Mouse (Mus musculus) forebrain, embryonic 11.5 days (tissue): ENCODE results near the gene Eif2ak1. TPM values are rescaled to one million over a fixed set of nuclear protein-coding genes. Genes with fewer than 3 reads are reported as not detected.

ENCODE experiments used
- ATAC-seq: fragments of 200-750 bp; cut with Nextera tagmentation; replicated peaks from 2 replicates; pipeline ENCODE4 v1.8.0; 2017; ENCODE audit warnings: moderate TSS enrichment; ENCODE audit not compliant: low FRiP score
- DNase-seq: peaks from one replicate; pipeline ENCODE4 v3.0.0-alpha.2; 2017; ENCODE audit warnings: low spot score
- H3K27ac ChIP-seq: fragments of 300-500 bp; sonication (generic); 2 replicates; pipeline ENCODE4 v1.5.1; 2014; ENCODE audit warnings: low read depth, low read length
- H3K27me3 ChIP-seq: fragments of 300-500 bp; sonication (generic); 2 replicates; pipeline ENCODE4 v1.6.1; 2014; ENCODE audit warnings: mild to moderate bottlenecking, low read length, mixed read lengths; ENCODE audit not compliant: control insufficient read depth, insufficient read depth
- H3K36me3 ChIP-seq: fragments of 300-500 bp; sonication (generic); 2 replicates; pipeline ENCODE4 v1.6.1; 2014; ENCODE audit warnings: mild to moderate bottlenecking, low read length, moderate library complexity, mixed read lengths; ENCODE audit not compliant: control insufficient read depth, insufficient read depth
- H3K4me1 ChIP-seq: fragments of 300-500 bp; sonication (generic); replicated peaks from 2 replicates; pipeline ENCODE4 v1.6.1; 2014; ENCODE audit warnings: low read length, mixed read lengths; ENCODE audit not compliant: control insufficient read depth, insufficient read depth
- H3K4me2 ChIP-seq: fragments of 300-500 bp; sonication (generic); 2 replicates; pipeline ENCODE4 v1.6.1; 2014; ENCODE audit warnings: low read depth, mild to moderate bottlenecking, low read length, moderate library complexity, mixed read lengths; ENCODE audit not compliant: severe bottlenecking
- H3K4me3 ChIP-seq: fragments of 300-500 bp; sonication (generic); 2 replicates; pipeline ENCODE4 v1.5.1; 2014; ENCODE audit warnings: low read depth, low read length
- H3K9ac ChIP-seq: fragments of 300-500 bp; sonication (generic); 2 replicates; pipeline ENCODE4 v1.6.1; 2014; ENCODE audit warnings: low read length
- H3K9me3 ChIP-seq: fragments of 300-500 bp; sonication (generic); 2 replicates; pipeline ENCODE4 v1.6.1; 2016; ENCODE audit warnings: low read length, mixed read lengths; ENCODE audit not compliant: control insufficient read depth
- WGBS: fragments of 180-500 bp; shearing (Covaris S2); extraction: QIAGEN DNeasy Blood & Tissue Kit; methylation state at CpG from one replicate; pipeline ENCODE4 v1.1.7; 2014; 5-methylcytosine and 5-hydroxymethylcytosine counted together
- polyA plus RNA-seq: library from polyadenylated mRNA; unstranded; fragments of >200 nt; fragmentation: Nextera tagmentation; extraction: Ambion mirVana; gene quantifications from 2 replicates; pipeline ENCODE4 v1.2.1, GENCODE M21; 2014

Gene Eif2ak1
- polyA plus RNA-seq, 1 experiment from 2014 or later = 48.4 TPM

DNA sequence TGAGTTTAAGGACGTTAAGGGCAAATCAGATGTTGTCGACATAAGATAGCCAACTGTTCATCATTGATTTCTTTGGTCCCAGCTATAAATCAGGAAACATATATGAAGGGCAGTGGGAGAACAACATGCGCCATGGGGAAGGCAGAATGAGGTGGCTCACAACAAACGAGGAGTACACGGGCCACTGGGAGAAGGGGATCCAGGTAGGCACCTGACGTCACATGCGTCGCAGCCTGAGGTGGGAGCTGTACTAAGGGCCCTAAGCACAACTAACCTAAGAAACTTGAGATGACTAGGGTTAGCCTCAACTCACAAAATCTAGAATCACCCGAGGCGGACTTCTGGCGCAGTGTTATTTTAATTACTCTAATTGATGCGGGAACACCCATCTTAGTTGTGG is 130.8 kb downstream of the Eif2ak1 start:
- H3K4me1 ChIP-seq = no peaks in the 10 kb centered on the region
- H3K36me3 ChIP-seq = no peaks in the 10 kb centered on the region
- 91% methylated on average over 12 of the region's 12 CpGs for WGBS
- no peak overlapping the region for H3K4me2 ChIP-seq
- H3K27ac ChIP-seq = no peak overlapping the region
- no peak overlapping the region for H3K4me3 ChIP-seq
- no peak overlapping the region for H3K9ac ChIP-seq
- no peak for DNase-seq
- no peak for ATAC-seq
- H3K9me3 ChIP-seq = no peaks in the 10 kb centered on the region
- no peaks in the 10 kb centered on the region for H3K27me3 ChIP-seq

DNA sequence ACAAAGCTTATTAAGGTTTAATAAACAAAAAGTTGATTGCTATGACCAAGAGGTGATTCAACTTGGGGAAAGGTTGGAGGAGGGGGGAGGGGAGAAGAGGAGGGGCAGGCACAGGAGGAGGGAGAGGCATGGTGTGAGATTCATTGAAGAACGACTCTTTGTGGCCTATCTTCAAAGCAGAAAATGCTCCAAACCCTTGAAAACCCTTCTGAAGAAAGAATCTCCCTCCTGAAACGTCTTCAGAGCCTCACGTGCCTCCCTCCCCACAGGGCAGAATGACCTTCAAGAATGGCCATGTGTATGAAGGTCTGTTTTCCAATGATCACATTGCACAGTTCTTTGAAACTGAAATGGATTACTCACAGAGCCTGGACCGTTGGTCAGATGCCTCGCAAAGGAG is 132.4 kb downstream of the Eif2ak1 start:
- Histone ChIP-seq H3K4me3 (no peak overlapping the region), H3K9me3 (no peaks in the 10 kb centered on the region), H3K9ac (no peak overlapping the region), H3K27me3 (no peaks in the 10 kb centered on the region), H3K27ac (no peak overlapping the region), H3K36me3 (no peaks in the 10 kb centered on the region), H3K4me1 (no peaks in the 10 kb centered on the region), H3K4me2 (no peak overlapping the region)
- 46% methylated on average over 5 of the region's 5 CpGs for WGBS
- DNase-seq = no peak
- no peak for ATAC-seq

Other genes with a start within 250 kb of the Eif2ak1 start
- 27.8 and 29.4 TPM in 2 replicates for gene Cyth3, start 195.3 kb upstream of the Eif2ak1 start, polyA plus RNA-seq
- 35.5 and 36.9 TPM in 2 replicates for gene Usp42, start 85.5 kb upstream of the Eif2ak1 start, polyA plus RNA-seq
- 0.55 TPM in 2 replicates for gene Ankrd61, start 79.9 kb downstream of the Eif2ak1 start, polyA plus RNA-seq
- gene Aimp2, start 92.1 kb downstream of the Eif2ak1 start, polyA plus RNA-seq = 109 and 110 TPM in 2 replicates
- 41.5 and 42.2 TPM in 2 replicates for gene Pms2, start 92.2 kb downstream of the Eif2ak1 start, polyA plus RNA-seq
- gene Gm42421, start 110.4 kb downstream of the Eif2ak1 start, polyA plus RNA-seq = 0.83 and 1.4 TPM in 2 replicates
- gene Rsph10b, start 115.2 kb downstream of the Eif2ak1 start, polyA plus RNA-seq = 0.73 and 0.79 TPM in 2 replicates
- gene Ccz1, start 197.1 kb downstream of the Eif2ak1 start, polyA plus RNA-seq = 115 and 117 TPM in 2 replicates
- not detected in 2 replicates for gene Ocm, start 208.9 kb downstream of the Eif2ak1 start, polyA plus RNA-seq